Mouse (Mus musculus): Measurements from ENCODE around the gene Trpm1. TPM values are rescaled to one million over a fixed set of nuclear protein-coding genes. Genes with fewer than 3 reads are reported as not detected.

Trpm1 gene
- polyA plus RNA-seq, 1 experiment from 2014 or later: 16.1 TPM

GRCm38 (mm10) chr7:64150436-64151080 lies 3.1 kb upstream of the Trpm1 start:
- Histone ChIP-seq H3K4me1 (ENCODE audit: control insufficient read depth, insufficient read depth, low read length) (no peaks in the 10 kb centered on the region), H3K4me3 (ENCODE audit: low read depth, low read length) (no peak overlapping the region), H3K9ac (replicated peaks; ENCODE audit: low read length) (no peak overlapping the region), H3K9me3 (replicated peaks; ENCODE audit: control insufficient read depth, low read length) (no peaks in the 10 kb centered on the region), H3K27ac (replicated peaks; ENCODE audit: low read depth, low read length) (no peak overlapping the region), H3K27me3 (ENCODE audit: control insufficient read depth, insufficient read depth, low read length) (no peaks in the 10 kb centered on the region), H3K36me3 (replicated peaks; ENCODE audit: control insufficient read depth, insufficient read depth, low read depth, low read length) (no peaks in the 10 kb centered on the region), H3K4me2 (ENCODE audit: low read depth, low read length) (no peak overlapping the region)
- no peak for ATAC-seq (replicated peaks; ENCODE audit: insufficient number of reproducible peaks, low FRiP score, low TSS enrichment, low read depth)
- DNase-seq (ENCODE audit: low spot score): no peak
- 51% methylated on average over 6 of the region's 6 CpGs for WGBS

GRCm38 (mm10) chr7:64155226-64155625 lies 1.6 kb downstream of the Trpm1 start:
- DNase-seq (ENCODE audit: low spot score): no peak
- WGBS: 67% methylated on average over 4 of the region's 4 CpGs
- H3K9ac ChIP-seq (replicated peaks; ENCODE audit: low read length): no peak overlapping the region
- H3K9me3 ChIP-seq (replicated peaks; ENCODE audit: control insufficient read depth, low read length): no peaks in the 10 kb centered on the region
- no peak for ATAC-seq (replicated peaks; ENCODE audit: insufficient number of reproducible peaks, low FRiP score, low TSS enrichment, low read depth)
- no peaks in the 10 kb centered on the region for H3K27me3 ChIP-seq (ENCODE audit: control insufficient read depth, insufficient read depth, low read length)
- H3K27ac ChIP-seq (replicated peaks; ENCODE audit: low read depth, low read length): no peak overlapping the region
- no peak overlapping the region for H3K4me2 ChIP-seq (ENCODE audit: low read depth, low read length)
- no peak overlapping the region for H3K4me3 ChIP-seq (ENCODE audit: low read depth, low read length)
- no peaks in the 10 kb centered on the region for H3K4me1 ChIP-seq (ENCODE audit: control insufficient read depth, insufficient read depth, low read length)
- no peaks in the 10 kb centered on the region for H3K36me3 ChIP-seq (replicated peaks; ENCODE audit: control insufficient read depth, insufficient read depth, low read depth, low read length)

GRCm38 (mm10) chr7:64155687-64156086 lies 2.1 kb downstream of the Trpm1 start:
- Histone ChIP-seq H3K4me3 (ENCODE audit: low read depth, low read length) (no peak overlapping the region), H3K36me3 (replicated peaks; ENCODE audit: control insufficient read depth, insufficient read depth, low read depth, low read length) (no peaks in the 10 kb centered on the region), H3K27me3 (ENCODE audit: control insufficient read depth, insufficient read depth, low read length) (no peaks in the 10 kb centered on the region), H3K9me3 (replicated peaks; ENCODE audit: control insufficient read depth, low read length) (no peaks in the 10 kb centered on the region), H3K4me2 (ENCODE audit: low read depth, low read length) (no peak overlapping the region), H3K4me1 (ENCODE audit: control insufficient read depth, insufficient read depth, low read length) (no peaks in the 10 kb centered on the region), H3K27ac (replicated peaks; ENCODE audit: low read depth, low read length) (no peak overlapping the region), H3K9ac (replicated peaks; ENCODE audit: low read length) (no peak overlapping the region)
- peak; percentile 67 for ATAC-seq (replicated peaks; ENCODE audit: insufficient number of reproducible peaks, low FRiP score, low TSS enrichment, low read depth)
- WGBS: 25% methylated on average over 10 of the region's 10 CpGs
- DNase-seq (ENCODE audit: low spot score): peak; percentile 72

- no peak overlapping the region for H3K27ac ChIP-seq (replicated peaks; ENCODE audit: low read depth, low read length)
Measured at GRCm38 (mm10) chr7:64156271-64156911, 2.8 kb downstream of the Trpm1 start.

GRCm38 (mm10) chr7:64156918-64157690 lies 3.5 kb downstream of the Trpm1 start:
- H3K9me3 ChIP-seq (replicated peaks; ENCODE audit: control insufficient read depth, low read length): no peaks in the 10 kb centered on the region
- no peak overlapping the region for H3K9ac ChIP-seq (replicated peaks; ENCODE audit: low read length)
- DNase-seq (ENCODE audit: low spot score) (no peak), ATAC-seq (replicated peaks; ENCODE audit: insufficient number of reproducible peaks, low FRiP score, low TSS enrichment, low read depth) (no peak)
- H3K4me2 ChIP-seq (ENCODE audit: low read depth, low read length): no peak overlapping the region
- 62% methylated on average over 7 of the region's 7 CpGs for WGBS
- H3K27ac ChIP-seq (replicated peaks; ENCODE audit: low read depth, low read length): no peak overlapping the region
- H3K4me3 ChIP-seq (ENCODE audit: low read depth, low read length): no peak overlapping the region
- H3K27me3 ChIP-seq (ENCODE audit: control insufficient read depth, insufficient read depth, low read length): no peaks in the 10 kb centered on the region
- H3K36me3 ChIP-seq (replicated peaks; ENCODE audit: control insufficient read depth, insufficient read depth, low read depth, low read length): no peaks in the 10 kb centered on the region
- H3K4me1 ChIP-seq (ENCODE audit: control insufficient read depth, insufficient read depth, low read length): no peaks in the 10 kb centered on the region

More at GRCm38 (mm10) chr7:64156271-64156911, 2.8 kb downstream of the Trpm1 start:
- Histone ChIP-seq H3K36me3 (replicated peaks; ENCODE audit: control insufficient read depth, insufficient read depth, low read depth, low read length) (no peaks in the 10 kb centered on the region), H3K9me3 (replicated peaks; ENCODE audit: control insufficient read depth, low read length) (no peaks in the 10 kb centered on the region), H3K27me3 (ENCODE audit: control insufficient read depth, insufficient read depth, low read length) (no peaks in the 10 kb centered on the region), H3K4me1 (ENCODE audit: control insufficient read depth, insufficient read depth, low read length) (no peaks in the 10 kb centered on the region), H3K9ac (replicated peaks; ENCODE audit: low read length) (no peak overlapping the region), H3K4me3 (ENCODE audit: low read depth, low read length) (no peak overlapping the region), H3K4me2 (ENCODE audit: low read depth, low read length) (no peak overlapping the region)
- no peak for DNase-seq (ENCODE audit: low spot score)
- 72% methylated on average over 5 of the region's 5 CpGs for WGBS
- no peak for ATAC-seq (replicated peaks; ENCODE audit: insufficient number of reproducible peaks, low FRiP score, low TSS enrichment, low read depth)

- Histone ChIP-seq H3K9me3 (replicated peaks; ENCODE audit: control insufficient read depth, low read length) (no peaks in the 10 kb centered on the region), H3K4me3 (ENCODE audit: low read depth, low read length) (no peak overlapping the region), H3K27me3 (ENCODE audit: control insufficient read depth, insufficient read depth, low read length) (no peaks in the 10 kb centered on the region), H3K4me2 (ENCODE audit: low read depth, low read length) (no peak overlapping the region), H3K9ac (replicated peaks; ENCODE audit: low read length) (no peak overlapping the region), H3K4me1 (ENCODE audit: control insufficient read depth, insufficient read depth, low read length) (no peaks in the 10 kb centered on the region), H3K27ac (replicated peaks; ENCODE audit: low read depth, low read length) (no peak overlapping the region), H3K36me3 (replicated peaks; ENCODE audit: control insufficient read depth, insufficient read depth, low read depth, low read length) (no peaks in the 10 kb centered on the region)
- DNase-seq (ENCODE audit: low spot score) (no peak), ATAC-seq (replicated peaks; ENCODE audit: insufficient number of reproducible peaks, low FRiP score, low TSS enrichment, low read depth) (no peak)
- WGBS: 79% methylated on average over 12 of the region's 12 CpGs
Measured at GRCm38 (mm10) chr7:64158281-64159055, 4.8 kb downstream of the Trpm1 start.

- WGBS: 58% methylated on average over 5 of the region's 5 CpGs
- no peak overlapping the region for H3K27ac ChIP-seq (replicated peaks; ENCODE audit: low read depth, low read length)
- no peaks in the 10 kb centered on the region for H3K36me3 ChIP-seq (replicated peaks; ENCODE audit: control insufficient read depth, insufficient read depth, low read depth, low read length)
- no peaks in the 10 kb centered on the region for H3K4me1 ChIP-seq (ENCODE audit: control insufficient read depth, insufficient read depth, low read length)
- ATAC-seq (replicated peaks; ENCODE audit: insufficient number of reproducible peaks, low FRiP score, low TSS enrichment, low read depth) (no peak), DNase-seq (ENCODE audit: low spot score) (no peak)
- no peak overlapping the region for H3K4me2 ChIP-seq (ENCODE audit: low read depth, low read length)
- H3K9ac ChIP-seq (replicated peaks; ENCODE audit: low read length): no peak overlapping the region
- H3K27me3 ChIP-seq (ENCODE audit: control insufficient read depth, insufficient read depth, low read length): no peaks in the 10 kb centered on the region
- H3K4me3 ChIP-seq (ENCODE audit: low read depth, low read length): no peak overlapping the region
- H3K9me3 ChIP-seq (replicated peaks; ENCODE audit: control insufficient read depth, low read length): no peaks in the 10 kb centered on the region
Measured at GRCm38 (mm10) chr7:64159056-64159542, 5.5 kb downstream of the Trpm1 start.
